Mouse (Mus musculus) limb, embryonic 15.5 days (tissue): ENCODE measurements around the gene Klk14. TPM values are rescaled to one million over a fixed set of nuclear protein-coding genes. Genes with fewer than 3 reads are reported as not detected.
"Not testable (repeated sequence)": the region's sequence is repeated elsewhere in the genome, so short reads cannot be mapped to it uniquely, and the experiment has no call there.

Experiments used
- ATAC-seq: fragments of 200-750 bp; cut with Nextera tagmentation; 2 replicates; pipeline ENCODE4 v1.8.0; 2017; ENCODE audit warnings: low read depth, moderate TSS enrichment; ENCODE audit not compliant: insufficient number of reproducible peaks, low FRiP score, low TSS enrichment
- H3K27ac ChIP-seq: fragments of 300-500 bp; sonication (generic); 2 replicates; pipeline ENCODE4 v1.5.1; 2015; ENCODE audit warnings: moderate library complexity, mild to moderate bottlenecking, inconsistent platforms
- H3K27me3 ChIP-seq: fragments of 300-500 bp; sonication (generic); 2 replicates; pipeline ENCODE4 v1.6.1; 2015; ENCODE audit warnings: inconsistent platforms
- H3K36me3 ChIP-seq: fragments of 300-500 bp; sonication (generic); 2 replicates; pipeline ENCODE4 v1.6.1; 2015; ENCODE audit warnings: inconsistent platforms
- H3K4me1 ChIP-seq: fragments of 300-500 bp; sonication (generic); 2 replicates; pipeline ENCODE4 v1.6.1; 2015; ENCODE audit warnings: inconsistent platforms
- H3K4me2 ChIP-seq: fragments of 300-500 bp; sonication (generic); 2 replicates; pipeline ENCODE4 v1.6.1; 2015; ENCODE audit warnings: mild to moderate bottlenecking, inconsistent platforms
- H3K4me3 ChIP-seq: fragments of 300-500 bp; sonication (generic); 2 replicates; pipeline ENCODE4 v1.5.1; 2015; ENCODE audit warnings: mild to moderate bottlenecking, inconsistent platforms
- H3K9ac ChIP-seq: fragments of 300-500 bp; sonication (generic); 2 replicates; pipeline ENCODE4 v1.6.1; 2015; ENCODE audit warnings: inconsistent platforms
- H3K9me3 ChIP-seq: fragments of 300-500 bp; sonication (generic); 2 replicates; pipeline ENCODE4 v1.6.1; 2016; ENCODE audit warnings: inconsistent platforms
- WGBS: fragments of 180-500 bp; shearing (Covaris S2); methylation state at CpG from one replicate; pipeline ENCODE4 v1.1.7; 2015; 5-methylcytosine and 5-hydroxymethylcytosine counted together
- polyA plus RNA-seq: library from polyadenylated mRNA; unstranded; fragments of >200 nt; fragmentation: Nextera tagmentation; extraction: Ambion mirVana; gene quantifications from 2 replicates; pipeline ENCODE4 v1.2.1, GENCODE M21; 2015

The Klk14 gene
- polyA plus RNA-seq: not detected in 2 replicates

DNA sequence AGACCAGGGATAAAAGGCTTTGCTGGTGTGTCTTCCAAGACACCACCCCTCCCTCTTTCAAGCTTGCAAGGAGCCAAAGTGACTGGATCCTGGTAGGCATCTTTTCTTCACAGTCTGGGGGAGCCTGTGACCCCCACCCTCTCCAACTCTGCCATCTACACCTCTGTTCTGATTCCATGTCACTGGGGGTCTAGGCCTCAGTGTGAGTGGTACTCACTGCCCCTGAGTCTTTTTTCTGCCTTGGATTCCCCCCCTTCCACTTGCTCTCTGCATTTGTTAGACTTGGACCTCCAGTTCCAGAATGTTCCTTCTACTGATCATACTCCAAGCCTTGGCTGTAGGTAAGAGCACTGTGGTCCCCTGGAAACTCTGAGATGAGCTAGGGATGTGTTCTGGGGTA is at the start of gene Klk14:
Gene Klk14, plus strand, starts transcription at position 301 of the 400 bp plus-strand sequence.
- ATAC-seq: no peak
- Histone ChIP-seq H3K4me1 (no peaks in the 10 kb centered on the region), H3K36me3 (no peaks in the 10 kb centered on the region), H3K4me2 (no peak within 1 kb of the TSS), H3K27me3 (no peaks in the 10 kb centered on the region), H3K4me3 (no peak within 1 kb of the TSS), H3K27ac (no peak within 1 kb of the TSS), H3K9me3 (no peaks in the 10 kb centered on the region), H3K9ac (no peak within 1 kb of the TSS)

GRCm38 (mm10) chr7:43642587-43642986 is 47.6 kb upstream of the Klk14 start:
- Histone ChIP-seq H3K27ac (no peak overlapping the region), H3K4me1 (no peaks in the 10 kb centered on the region), H3K9me3 (no peaks in the 10 kb centered on the region), H3K4me2 (no peak overlapping the region), H3K36me3 (no peaks in the 10 kb centered on the region), H3K9ac (no peak overlapping the region), H3K4me3 (no peak overlapping the region), H3K27me3 (no peaks in the 10 kb centered on the region)
- ATAC-seq: no peak
- WGBS: 76% methylated on average over 5 of the region's 5 CpGs

- no peak for ATAC-seq
- H3K27me3 ChIP-seq: no peaks in the 10 kb centered on the region
- no peaks in the 10 kb centered on the region for H3K9me3 ChIP-seq
- H3K36me3 ChIP-seq: no peaks in the 10 kb centered on the region
- H3K4me3 ChIP-seq: no peak overlapping the region
- 80% methylated on average over 17 of the region's 17 CpGs for WGBS
- H3K27ac ChIP-seq: no peak overlapping the region
- H3K9ac ChIP-seq: no peak overlapping the region
- no peaks in the 10 kb centered on the region for H3K4me1 ChIP-seq
- H3K4me2 ChIP-seq: no peak overlapping the region
Measured at GRCm38 (mm10) chr7:43643046-43643652, 47.1 kb upstream of the Klk14 start.

DNA sequence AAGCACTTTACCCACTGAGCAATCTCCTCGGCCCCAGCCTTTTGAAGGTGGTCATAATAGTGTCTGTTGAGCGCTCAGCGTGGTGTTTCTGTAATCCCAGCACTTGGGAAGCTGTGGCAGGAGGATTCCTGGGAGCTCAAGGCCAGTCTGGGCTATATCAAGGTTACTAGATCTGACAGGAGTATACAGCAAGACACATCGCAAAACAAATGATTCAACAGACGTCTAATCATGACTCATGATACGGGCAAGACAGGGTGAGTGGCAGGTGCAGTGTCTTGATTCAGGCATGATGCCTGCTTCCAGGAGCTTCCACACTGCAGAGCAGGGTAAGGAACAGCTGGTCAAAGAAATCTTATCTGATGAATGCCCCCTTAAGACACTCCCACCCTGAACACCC is 37.5 kb upstream of the Klk14 start:
- H3K9ac ChIP-seq: no peak overlapping the region
- WGBS: 88% methylated on average over 6 of the region's 6 CpGs
- H3K4me2 ChIP-seq: no peak overlapping the region
- no peaks in the 10 kb centered on the region for H3K9me3 ChIP-seq
- no peaks in the 10 kb centered on the region for H3K36me3 ChIP-seq
- no peak for ATAC-seq
- no peak overlapping the region for H3K27ac ChIP-seq
- H3K27me3 ChIP-seq: no peaks in the 10 kb centered on the region
- H3K4me3 ChIP-seq: no peak overlapping the region
- H3K4me1 ChIP-seq: no peaks in the 10 kb centered on the region

GRCm38 (mm10) chr7:43654519-43654918 is 35.7 kb upstream of the Klk14 start:
- Histone ChIP-seq H3K27me3 (no peaks in the 10 kb centered on the region), H3K27ac (no peak overlapping the region), H3K36me3 (no peaks in the 10 kb centered on the region), H3K4me1 (no peaks in the 10 kb centered on the region), H3K9me3 (no peaks in the 10 kb centered on the region), H3K9ac (no peak overlapping the region), H3K4me3 (no peak overlapping the region), H3K4me2 (no peak overlapping the region)
- WGBS: 74% methylated on average over 3 of the region's 3 CpGs
- ATAC-seq: no peak

DNA sequence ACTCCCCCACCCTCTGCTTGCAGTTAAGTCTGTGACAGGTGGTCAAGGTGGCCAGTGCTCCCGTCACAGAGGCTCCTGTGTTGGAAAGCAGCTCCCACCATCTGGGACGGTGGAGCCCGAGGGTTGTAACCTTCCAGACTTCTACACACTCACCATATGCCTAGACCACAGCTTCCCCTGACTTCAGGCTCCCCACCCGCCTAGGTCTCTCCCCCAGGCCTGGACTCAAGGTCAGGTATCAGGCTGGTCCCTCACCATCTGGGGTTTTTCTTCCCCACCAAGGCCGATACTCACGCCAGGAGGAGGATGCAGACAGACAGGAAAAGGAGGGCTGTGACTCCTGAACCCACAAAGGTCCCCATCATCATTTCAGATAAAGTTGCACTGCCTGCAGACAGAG is 34.0 kb upstream of the Klk14 start:
- Histone ChIP-seq H3K9ac (no peak overlapping the region), H3K4me1 (no peaks in the 10 kb centered on the region), H3K27me3 (no peaks in the 10 kb centered on the region), H3K36me3 (no peaks in the 10 kb centered on the region), H3K27ac (no peak overlapping the region), H3K4me3 (no peak overlapping the region), H3K9me3 (no peaks in the 10 kb centered on the region), H3K4me2 (no peak overlapping the region)
- WGBS: 59% methylated on average over 6 of the region's 6 CpGs
- no peak for ATAC-seq

DNA sequence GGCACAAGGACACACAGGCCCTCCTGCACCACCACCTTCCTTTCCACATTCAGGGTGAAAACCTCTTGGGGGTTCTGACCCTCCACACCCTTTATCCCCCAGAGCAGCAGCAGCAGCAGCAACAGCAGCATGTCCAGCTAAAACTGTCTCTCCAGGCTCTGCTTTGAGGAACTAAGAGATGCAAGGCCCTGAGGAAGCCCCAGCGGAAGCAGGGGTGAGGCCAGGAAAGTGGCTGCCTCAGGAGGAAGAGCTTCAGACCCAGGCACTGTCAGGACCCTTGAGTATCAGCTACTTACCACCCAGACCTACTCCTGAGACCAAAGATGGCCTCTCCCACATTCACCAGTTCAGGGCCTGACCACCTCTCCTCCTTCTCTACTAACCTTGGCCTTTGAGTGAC is 30.2 kb upstream of the Klk14 start, which contains the start of gene Siglece:
Gene Siglece, minus strand, starts transcription at position 160 of the 400 bp plus-strand sequence.
- Histone ChIP-seq H3K36me3 (no peaks in the 10 kb centered on the region), H3K4me2 (no peak within 1 kb of the TSS), H3K27ac (no peak within 1 kb of the TSS), H3K4me3 (no peak within 1 kb of the TSS), H3K4me1 (no peaks in the 10 kb centered on the region), H3K9ac (no peak within 1 kb of the TSS), H3K9me3 (no peaks in the 10 kb centered on the region; the same call in 1 of the 2 replicates), H3K27me3 (no peaks in the 10 kb centered on the region)
- no peak for ATAC-seq
- 71% methylated on average over 1 of the region's 1 CpGs for WGBS

- 91% methylated on average over 1 of the region's 1 CpGs for WGBS
- ATAC-seq: no peak
Measured at GRCm38 (mm10) chr7:43662804-43663203, 27.4 kb upstream of the Klk14 start.

GRCm38 (mm10) chr7:43667221-43667620 is 23.0 kb upstream of the Klk14 start:
- ATAC-seq, H3K9ac ChIP-seq, H3K9me3 ChIP-seq, H3K4me3 ChIP-seq, H3K4me1 ChIP-seq, H3K27me3 ChIP-seq, H3K4me2 ChIP-seq, H3K36me3 ChIP-seq, H3K27ac ChIP-seq: not testable (repeated sequence)
- 85% methylated on average over 4 of the region's 4 CpGs for WGBS

More at GRCm38 (mm10) chr7:43662804-43663203, 27.4 kb upstream of the Klk14 start:
- H3K4me3 ChIP-seq: no peak overlapping the region
- no peak overlapping the region for H3K27ac ChIP-seq
- H3K9ac ChIP-seq: no peak overlapping the region
- H3K9me3 ChIP-seq: no peaks in the 10 kb centered on the region; the same call in 1 of the 2 replicates
- no peaks in the 10 kb centered on the region for H3K27me3 ChIP-seq
- no peaks in the 10 kb centered on the region for H3K4me1 ChIP-seq
- H3K4me2 ChIP-seq: no peak overlapping the region
- no peaks in the 10 kb centered on the region for H3K36me3 ChIP-seq

- WGBS: 26% methylated on average over 3 of the region's 3 CpGs
- no peak overlapping the region for H3K4me3 ChIP-seq
- H3K27ac ChIP-seq: no peak overlapping the region
- peaks cover 8% of the 10 kb centered on the region for H3K4me1 ChIP-seq
- no peak overlapping the region for H3K9ac ChIP-seq
- H3K9me3 ChIP-seq: no peaks in the 10 kb centered on the region
- no peak overlapping the region for H3K4me2 ChIP-seq
- H3K27me3 ChIP-seq: no peaks in the 10 kb centered on the region
- no peaks in the 10 kb centered on the region for H3K36me3 ChIP-seq
- ATAC-seq: no peak
Measured at GRCm38 (mm10) chr7:43668582-43668981, 21.6 kb upstream of the Klk14 start.

DNA sequence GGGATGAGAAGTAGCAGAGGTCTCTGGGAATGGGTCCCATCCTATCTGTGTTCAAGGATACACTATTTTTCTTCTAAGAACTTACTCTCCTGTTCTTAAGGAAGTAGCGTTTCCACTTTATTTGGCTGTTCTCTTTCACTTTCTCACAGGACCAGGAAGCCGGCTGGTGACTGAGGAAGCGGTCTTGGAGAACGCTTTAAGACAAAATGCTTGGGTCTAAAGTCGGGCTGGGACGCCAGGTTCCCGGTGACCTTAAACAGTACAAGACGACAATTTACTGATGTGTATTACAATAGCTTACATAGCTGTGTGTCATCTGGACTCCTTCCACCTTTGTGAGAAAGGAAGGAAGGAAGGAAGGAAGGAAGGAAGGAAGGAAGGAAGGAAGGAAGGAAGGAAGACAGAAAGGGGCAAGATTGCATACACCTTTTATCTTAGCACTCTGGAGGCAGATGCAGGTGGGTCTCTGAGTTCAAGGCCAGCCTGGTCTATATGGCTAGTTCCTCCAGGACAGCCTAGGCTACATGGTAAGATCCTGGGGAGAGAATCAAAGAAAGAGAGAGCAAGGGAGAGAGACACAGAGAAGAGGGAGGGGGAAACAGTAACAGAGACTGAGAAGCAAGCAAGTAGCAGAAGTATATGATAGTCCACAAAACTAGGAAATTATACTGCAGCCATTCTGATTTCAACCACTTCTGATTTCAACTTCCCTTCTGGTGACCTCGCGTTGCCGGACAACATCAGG is 19.0 kb upstream of the Klk14 start:
- H3K4me1 ChIP-seq: peaks cover 8% of the 10 kb centered on the region
- H3K36me3 ChIP-seq: peaks cover 23% of the 10 kb centered on the region
- H3K9me3 ChIP-seq: no peaks in the 10 kb centered on the region
- H3K9ac ChIP-seq: 0 out of 2 replicates have a peak overlapping the region, but pooled peaks have one; percentile 7
- H3K27me3 ChIP-seq: no peaks in the 10 kb centered on the region
- WGBS: 68% methylated on average over 11 of the region's 11 CpGs
- peak overlapping the region; percentile 64 for H3K4me3 ChIP-seq
- no peak for ATAC-seq
- H3K27ac ChIP-seq: no peak overlapping the region
- H3K4me2 ChIP-seq: peak overlapping the region; percentile 76

DNA sequence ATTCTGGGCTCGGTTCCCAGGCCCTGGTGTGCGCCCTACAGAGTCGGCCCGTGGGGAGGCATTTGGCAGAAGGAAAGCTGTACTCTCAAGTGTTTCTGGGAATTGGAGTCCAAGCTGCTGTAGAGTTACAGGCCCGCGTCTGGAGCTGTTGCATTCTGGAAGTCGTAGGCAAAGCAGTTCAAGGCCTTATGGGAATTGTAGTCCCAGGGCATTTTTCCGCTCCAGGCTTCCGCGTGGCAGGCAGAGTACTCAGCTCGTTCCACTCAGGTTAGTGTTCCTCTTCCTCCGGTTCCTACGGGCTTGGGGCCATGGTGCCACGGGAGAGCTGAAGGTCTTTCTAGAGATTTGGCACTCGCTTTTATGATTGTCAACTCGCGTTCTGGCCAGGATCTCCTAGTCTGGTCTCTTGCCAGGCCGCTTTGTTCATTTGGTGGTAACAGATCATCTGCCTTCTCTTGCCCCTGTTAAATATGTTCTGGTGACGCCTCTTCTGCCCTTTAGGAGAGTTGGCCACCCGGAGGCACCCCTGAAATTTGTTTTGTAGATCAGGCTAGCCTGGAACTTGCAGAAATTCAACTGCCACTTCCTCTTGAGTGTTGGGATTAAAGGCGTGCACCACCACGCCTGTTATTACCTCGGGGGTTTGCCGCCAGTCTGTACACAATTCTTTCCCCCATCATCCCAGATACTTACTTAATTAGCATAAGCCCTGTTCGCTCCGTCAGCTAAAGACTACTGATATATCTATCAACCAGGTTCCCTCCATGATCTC is 18.2 kb upstream of the Klk14 start, which contains the start of gene Ctu1:
Gene Ctu1, plus strand, starts transcription at position 208 of the 772 bp plus-strand sequence.
- no peaks in the 10 kb centered on the region for H3K27me3 ChIP-seq
- peak within 1 kb of the TSS; percentile 76 for H3K4me2 ChIP-seq
- H3K4me3 ChIP-seq: peak within 1 kb of the TSS; percentile 64
- H3K27ac ChIP-seq: peak within 1 kb of the TSS; percentile 71
- under 1% methylated on average over 26 of the region's 26 CpGs for WGBS
- H3K9me3 ChIP-seq: no peaks in the 10 kb centered on the region
- H3K4me1 ChIP-seq: peaks cover 8% of the 10 kb centered on the region
- peaks cover 31% of the 10 kb centered on the region for H3K36me3 ChIP-seq
- ATAC-seq: peak; percentile 93
- peak within 1 kb of the TSS; percentile 58 for H3K9ac ChIP-seq
